Mouse (Mus musculus) G1E (cell line): Measurements from ENCODE around the gene Smoc1.

Source experiments
- CTCF ChIP-seq: IDR thresholded peaks from 2 replicates; pipeline ENCODE4 v1.5.1; 2012; ENCODE audit warnings: low read depth, low read length, inconsistent platforms, mixed read lengths
- GATA1 ChIP-seq: IDR thresholded peaks from 2 replicates; pipeline ENCODE4 v1.6.1; 2012; ENCODE audit warnings: borderline replicate concordance, low read length, inconsistent platforms, mixed read lengths
- GATA2 ChIP-seq: IDR thresholded peaks from 2 replicates; pipeline ENCODE4 v1.6.1; 2012; ENCODE audit warnings: low read depth, low read length, inconsistent platforms, borderline replicate concordance
- POLR2AphosphoS5 ChIP-seq: IDR thresholded peaks from 2 replicates; pipeline ENCODE4 v1.6.1; 2012; ENCODE audit warnings: low read depth, low read length, inconsistent platforms; ENCODE audit not compliant: insufficient replicate concordance
- TAL1 ChIP-seq: conservative IDR thresholded peaks from 2 replicates; pipeline ENCODE4 v1.6.1; 2012; ENCODE audit warnings: low read depth, low read length, inconsistent platforms, mixed read lengths

DNA sequence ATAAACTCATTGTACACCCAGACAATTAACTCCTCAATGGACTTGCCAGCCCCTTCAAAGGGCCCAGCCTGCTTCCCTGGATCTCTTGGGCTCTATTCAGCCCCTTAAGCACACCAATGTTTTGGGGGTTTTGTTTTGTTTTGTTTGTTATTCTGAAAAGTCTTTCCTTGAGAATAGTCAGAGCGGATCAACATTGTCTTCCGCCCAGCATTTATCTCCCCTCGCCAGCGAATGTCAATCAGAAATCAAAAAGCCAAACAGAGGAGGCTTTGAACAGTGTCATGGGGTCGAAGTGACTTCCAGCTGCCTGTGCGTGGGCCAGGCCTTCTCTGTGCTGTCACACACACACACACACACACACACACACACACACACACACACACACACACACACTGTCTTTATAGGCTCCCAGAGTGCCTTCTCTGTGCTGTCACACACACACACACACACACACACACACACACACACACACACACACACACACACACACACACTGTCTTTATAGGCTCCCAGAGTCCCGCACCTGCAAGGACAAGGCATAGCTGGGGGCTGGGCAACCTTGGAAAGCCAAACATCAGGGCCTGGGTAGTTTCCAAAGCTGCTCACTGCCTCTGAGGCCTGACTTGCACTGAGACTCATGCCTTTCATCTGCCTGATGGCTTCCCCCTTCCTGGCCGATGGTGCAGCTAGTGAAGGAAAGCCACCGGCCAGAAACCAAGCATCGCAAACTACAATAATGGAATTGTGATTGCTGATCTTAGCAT is 120.0 kb downstream of the Smoc1 start:
- TF ChIP-seq CTCF (no peak), GATA1 (no peak), POLR2AphosphoS5 (no peak), TAL1 (no peak), GATA2 (no peak)
